Mouse (Mus musculus) liver, adult 2 months (tissue): Measurements from ENCODE around the gene Gfra1.

Experiments
- CTCF ChIP-seq: fragments of 200-500 bp; IDR thresholded peaks from 2 replicates; pipeline ENCODE4 v1.5.1; 2011; ENCODE audit warnings: low read depth, low read length, control low read depth
- POLR2A ChIP-seq: fragments of 200-500 bp; IDR thresholded peaks from 2 replicates; pipeline ENCODE4 v1.6.1; 2011; ENCODE audit warnings: low read length, control low read depth; ENCODE audit not compliant: insufficient read depth; ENCODE audit errors: extremely low read depth

- no peak for TF ChIP-seq POLR2A
- TF ChIP-seq CTCF, result no peak
Measured at GRCm38 (mm10) chr19:58270778-58271177, 184.9 kb downstream of the Gfra1 start.
